8 mouse cellular contexts compared by ENCODE assay signal in genomic region chr10:12757943-12758701, GRCm38 (mm10).
DNase-seq lines count a peak whose midpoint lies in the region; ATAC-seq lines count a peak whose summit lies in the region.

No protein-coding gene starts in this region.

- DNase-seq in limb, embryonic 11.5 days (ENCODE audit: low spot score): peak; percentile 32
- no peak for DNase-seq in limb, embryonic 10.5 days (ENCODE audit: low spot score)
- peak; percentile 81 for DNase-seq in adrenal gland, postnatal 10 days
- peak; percentile 72 for DNase-seq in gastrocnemius, postnatal 25 days
- DNase-seq in kidney, postnatal 4 days: peak; percentile 45 to 52
- peak; percentile 36 for DNase-seq in ovary, postnatal 36 days (ENCODE audit: low spot score)
- DNase-seq in thymus, postnatal 4 days: no peak
- DNase-seq in yolk sac, embryonic 10.5 days (ENCODE audit: low spot score): no peak

- no peak for ATAC-seq in limb, embryonic 11.5 days (ENCODE audit: insufficient number of reproducible peaks, low FRiP score, low TSS enrichment, low read depth)

- no peaks in the 10 kb centered on the region for H3K4me1 ChIP-seq in limb, embryonic 11.5 days (ENCODE audit: control insufficient read depth, insufficient read depth, low read length)
- peaks cover 15% of the 10 kb centered on the region for H3K4me1 ChIP-seq in limb, embryonic 10.5 days

- H3K27me3 ChIP-seq in limb, embryonic 11.5 days (ENCODE audit: control insufficient read depth, insufficient read depth, low read length): no peaks in the 10 kb centered on the region
- no peaks in the 10 kb centered on the region for H3K27me3 ChIP-seq in limb, embryonic 10.5 days (ENCODE audit: low read depth, poor library complexity, severe bottlenecking)

- no peak overlapping the region for H3K4me2 ChIP-seq in limb, embryonic 11.5 days (ENCODE audit: low read depth, severe bottlenecking)

- H3K4me3 ChIP-seq in limb, embryonic 11.5 days (ENCODE audit: low read depth, low read length): no peak overlapping the region
- no peak overlapping the region for H3K4me3 ChIP-seq in limb, embryonic 10.5 days

- no peak overlapping the region for H3K9ac ChIP-seq in limb, embryonic 11.5 days (ENCODE audit: low read length)

- no peaks in the 10 kb centered on the region for H3K9me3 ChIP-seq in limb, embryonic 11.5 days (ENCODE audit: control insufficient read depth, low read length)
- H3K9me3 ChIP-seq in limb, embryonic 10.5 days (replicated peaks): no peaks in the 10 kb centered on the region

- no peaks in the 10 kb centered on the region for H3K36me3 ChIP-seq in limb, embryonic 11.5 days (ENCODE audit: control insufficient read depth, insufficient read depth, low read length)
- H3K36me3 ChIP-seq in limb, embryonic 10.5 days: no peaks in the 10 kb centered on the region

- 31% methylated on average over 5 of the region's 5 CpGs for WGBS in limb, embryonic 11.5 days
- 46% methylated on average over 5 of the region's 5 CpGs for WGBS in limb, embryonic 10.5 days

- no peak overlapping the region for H3K27ac ChIP-seq in limb, embryonic 11.5 days (replicated peaks; ENCODE audit: low read depth, low read length)
- no peak overlapping the region for H3K27ac ChIP-seq in limb, embryonic 10.5 days

Comparison
In these comparisons a context has a peak if more than half of its experiments do, and no peak if none do; other contexts are left out.
1. DNase-seq: peak in limb, embryonic 11.5 days (single experiment), adrenal gland, postnatal 10 days (single experiment), gastrocnemius, postnatal 25 days (single experiment), kidney, postnatal 4 days (2 of 2) and ovary, postnatal 36 days (single experiment); none in limb, embryonic 10.5 days (single experiment), thymus, postnatal 4 days (single experiment) and yolk sac, embryonic 10.5 days (single experiment).